Mouse (Mus musculus): ENCODE data around the gene Treml1.

DNA sequence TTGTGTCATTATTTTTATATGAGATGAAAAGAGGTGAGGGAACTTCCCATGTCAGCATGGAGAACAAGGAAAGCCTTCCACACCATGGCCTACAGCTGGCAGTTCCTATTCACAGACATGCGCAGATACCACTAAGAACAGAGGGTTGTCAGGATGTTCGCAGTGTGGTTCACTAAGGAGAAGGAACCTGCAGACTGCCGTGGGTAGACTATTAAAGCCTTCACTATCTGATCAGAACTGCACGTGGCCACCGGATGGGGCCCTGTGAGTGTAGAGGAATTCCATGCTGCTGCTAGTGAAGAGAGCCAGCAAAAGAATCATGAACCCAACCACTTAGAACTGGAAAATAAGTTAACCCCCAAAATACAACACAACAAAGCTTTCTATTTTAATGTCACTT lies 29.7 kb downstream of the Treml1 start:
- TF ChIP-seq EP300 (optimal IDR thresholded peaks at IDR 0.05) (no peak), CTCF (IDR thresholded peaks at IDR 0.05; ENCODE audit: low read depth) (no peak)

Data from stomach, postnatal 0 days (tissue).